In the genomic region with DNA sequence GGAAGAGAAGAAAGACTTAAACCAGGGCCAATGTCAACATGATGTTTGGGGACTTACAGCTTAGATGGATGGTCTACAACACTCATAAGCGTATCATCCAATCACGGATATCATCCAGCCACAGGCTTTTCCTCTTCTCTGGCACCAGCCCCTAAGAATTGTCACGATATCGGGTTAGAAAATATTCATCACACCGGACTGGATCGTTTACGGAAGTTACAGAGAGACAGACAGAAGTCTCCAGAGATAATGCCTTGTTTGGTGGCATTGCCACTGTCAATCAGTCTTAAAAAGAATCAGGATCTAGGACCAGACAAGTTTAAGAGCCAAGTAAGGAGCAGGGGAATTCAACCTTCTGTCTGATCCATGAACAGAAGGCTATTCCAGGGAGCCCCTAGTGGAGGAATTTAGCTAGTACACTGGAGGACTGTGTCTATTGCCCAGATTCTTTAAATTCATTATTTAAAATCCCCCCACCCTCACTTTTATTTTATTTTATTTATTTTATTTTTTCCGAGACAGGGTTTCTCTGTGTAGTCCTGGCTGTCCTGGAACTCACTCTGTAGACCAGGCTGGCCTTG, we compare ENCODE assay signal across 12 mouse cellular contexts.
DNase-seq lines count a peak whose midpoint lies in the region; ATAC-seq and TF ChIP-seq lines count a peak whose summit lies in the region.
"Had no signal": no experiment of that assay in that cellular context is flagged by ENCODE, and none has a peak within 500 bp of the region (broad histone marks: within the 10 kb centered on the region; RNA-seq: fewer than 3 reads in every experiment).

No protein-coding gene starts in this region.

- TF ChIP-seq EP300 in liver, embryonic 14.5 days (IDR thresholded peaks at IDR 0.05; ENCODE audit: low read depth) = no peak

- H3K36me3 ChIP-seq in liver, embryonic 14.5 days (replicated peaks; ENCODE audit: control insufficient read depth, insufficient read depth, low read depth) = no peaks in the 10 kb centered on the region
- no peaks in the 10 kb centered on the region for H3K36me3 ChIP-seq in liver, embryonic 11.5 days (ENCODE audit: control insufficient read depth, insufficient read depth, low read length)
- H3K36me3 ChIP-seq: lung, embryonic 15.5 days; neural tube, embryonic 12.5 days had no signal

- no peaks in the 10 kb centered on the region for H3K9me3 ChIP-seq in liver, embryonic 14.5 days (ENCODE audit: control insufficient read depth, low read length)
- no peaks in the 10 kb centered on the region for H3K9me3 ChIP-seq in liver, embryonic 11.5 days (ENCODE audit: control insufficient read depth, low read length)
- H3K9me3 ChIP-seq: lung, embryonic 15.5 days; neural tube, embryonic 12.5 days had no signal

- intact Hi-C loops in gastrocnemius, adult 2 months (cut with DNase I) = no loop called here

- ATAC-seq in liver, embryonic 14.5 days (ENCODE audit: insufficient read depth) = no peak
- ATAC-seq in liver, embryonic 11.5 days (replicated peaks; ENCODE audit: low FRiP score) = no peak

- no peak overlapping the region for H3K9ac ChIP-seq in liver, embryonic 14.5 days (replicated peaks)
- H3K9ac ChIP-seq in liver, embryonic 11.5 days (ENCODE audit: low read depth, low read length) = no peak overlapping the region
- H3K9ac ChIP-seq: lung, embryonic 15.5 days; neural tube, embryonic 12.5 days had no signal

- 71% methylated on average over 8 of the region's 8 CpGs for WGBS in liver, embryonic 14.5 days (ENCODE audit: insufficient replicate concordance)
- 77% methylated on average over 8 of the region's 8 CpGs for WGBS in liver, embryonic 11.5 days

- peaks cover under 1 to 13% of the 10 kb centered on the region in 2 experiments; a peak in 3 of 4 replicates for H3K4me1 ChIP-seq in liver, embryonic 14.5 days (replicated peaks; ENCODE audit: control insufficient read depth in 2 of 2, insufficient read depth in 2 of 2, low read length in 1 of 2)
- peaks cover 6% of the 10 kb centered on the region; the same call in 1 of the 2 replicates for H3K4me1 ChIP-seq in liver, embryonic 11.5 days (replicated peaks; ENCODE audit: control insufficient read depth, insufficient read depth, low read length)
- H3K4me1 ChIP-seq: lung, embryonic 15.5 days; neural tube, embryonic 12.5 days had no signal

- no peak overlapping the region for H3K4me3 ChIP-seq in gastrocnemius, adult 2 months
- H3K4me3 ChIP-seq in liver, embryonic 14.5 days (ENCODE audit: insufficient read depth in 1 of 2, low read depth in 2 of 2, low read length in 2 of 2) = no peak overlapping the region
- no peak overlapping the region for H3K4me3 ChIP-seq in liver, embryonic 11.5 days (ENCODE audit: low read depth, low read length)
- H3K4me3 ChIP-seq: lung, embryonic 15.5 days; neural tube, embryonic 12.5 days had no signal

- TF ChIP-seq CTCF in gastrocnemius, adult 2 months (IDR thresholded peaks at IDR 0.05) = peak; percentile 59
- TF ChIP-seq CTCF in liver, embryonic 14.5 days (IDR thresholded peaks at IDR 0.05; ENCODE audit: low read depth) = peak; percentile 58

- no peak for DNase-seq in gastrocnemius, adult 2 months
- DNase-seq in gastrocnemius, adult 8-10 months (ENCODE audit: low spot score in 2 of 2) = no peak
- no peak for DNase-seq in liver, embryonic 14.5 days (ENCODE audit: low read depth in 3 of 3, low spot score in 3 of 3)
- DNase-seq in liver, embryonic 11.5 days (ENCODE audit: low spot score) = no peak
- peak; percentile 49 for DNase-seq in NIH3T3 (ENCODE audit: low read depth)
- peak; percentile 3 for DNase-seq in naive thymus-derived CD4-positive, alpha-beta T cell, adult 2 months (ENCODE audit: low read depth)
- no peak for DNase-seq in spleen, postnatal 36 days (ENCODE audit: low spot score in 2 of 2)
- no peak for DNase-seq in spleen, adult 18-20 months
- DNase-seq: heart, postnatal 14 days; thymus, adult 18-20 months had no signal

- H3K4me2 ChIP-seq in liver, embryonic 14.5 days (ENCODE audit: low read depth) = no peak overlapping the region
- no peak overlapping the region for H3K4me2 ChIP-seq in liver, embryonic 11.5 days
- H3K4me2 ChIP-seq: lung, embryonic 15.5 days; neural tube, embryonic 12.5 days had no signal

- H3K27ac ChIP-seq in gastrocnemius, adult 2 months = no peak overlapping the region
- H3K27ac ChIP-seq in liver, embryonic 14.5 days = no peak overlapping the region
- no peak overlapping the region for H3K27ac ChIP-seq in liver, embryonic 11.5 days (ENCODE audit: low read depth, low read length)
- H3K27ac ChIP-seq: lung, embryonic 15.5 days; neural tube, embryonic 12.5 days had no signal

- no peaks in the 10 kb centered on the region for H3K27me3 ChIP-seq in liver, embryonic 14.5 days (ENCODE audit: control insufficient read depth, insufficient read depth, low read length)
- no peaks in the 10 kb centered on the region for H3K27me3 ChIP-seq in liver, embryonic 11.5 days (replicated peaks; ENCODE audit: control insufficient read depth, insufficient read depth, low read length)
- H3K27me3 ChIP-seq: lung, embryonic 15.5 days; neural tube, embryonic 12.5 days had no signal

Comparison
In these comparisons a context has a peak if more than half of its experiments do, and no peak if none do; other contexts are left out.
1. DNase-seq: peak in NIH3T3 (single experiment) and naive thymus-derived CD4-positive, alpha-beta T cell, adult 2 months (single experiment); none in gastrocnemius, adult 2 months (single experiment), gastrocnemius, adult 8-10 months (0 of 2), liver, embryonic 14.5 days (0 of 3), liver, embryonic 11.5 days (single experiment), spleen, postnatal 36 days (0 of 2) and spleen, adult 18-20 months (0 of 2).